Mouse (Mus musculus): ENCODE measurements at regions not wholly inside any gene's neighbourhood (a gene's known extent, or its start where the extent isn't known, plus 50 kb on each side); places are given as distances from the start of the nearest gene placed in this dataset.

DNA sequence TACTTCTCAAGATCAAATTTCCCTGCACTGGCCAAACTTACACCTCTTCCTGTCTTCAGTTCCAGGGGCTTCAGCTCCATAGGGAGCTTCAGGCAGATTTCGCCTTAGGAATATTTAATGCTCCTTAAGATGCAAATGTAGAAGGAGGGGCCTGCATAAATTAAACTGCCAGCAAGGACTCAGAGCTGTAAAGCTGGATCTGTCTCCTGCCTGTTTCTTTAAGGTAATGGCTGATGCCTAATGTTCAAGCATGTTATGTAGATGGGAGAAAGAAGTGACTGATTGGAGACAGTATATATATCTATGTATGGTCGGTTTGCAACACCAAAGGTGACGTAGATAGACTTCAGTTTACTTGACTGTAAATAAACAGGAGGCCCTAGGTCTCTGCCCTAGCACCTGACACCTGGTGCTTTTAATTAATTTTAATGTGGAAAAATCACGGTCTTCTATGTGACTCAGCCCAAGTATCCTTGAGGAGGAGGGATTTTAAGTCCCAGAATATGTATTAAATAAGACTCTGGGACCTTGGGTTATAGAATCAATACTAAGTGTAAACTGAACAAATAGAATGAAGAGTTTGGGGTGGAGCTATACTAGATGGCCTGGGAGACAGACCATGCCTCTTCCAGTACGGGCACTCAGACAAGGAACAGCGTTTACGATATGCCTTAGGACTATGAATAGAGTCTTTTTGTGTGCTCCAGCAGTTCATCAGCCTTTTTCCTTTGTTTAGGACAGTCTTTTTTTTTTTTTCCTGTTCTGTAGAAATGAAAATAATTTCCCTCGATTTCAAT lies 651.7 kb upstream of the Lmcd1 start:
- Histone ChIP-seq H3K9ac (ENCODE audit: insufficient read depth, low read depth, low read length, poor library complexity, severe bottlenecking) (no peak overlapping the region), H3K36me3 (ENCODE audit: control insufficient read depth, insufficient read depth, low read length, poor library complexity, severe bottlenecking) (no peaks in the 10 kb centered on the region), H3K27ac (ENCODE audit: insufficient read depth, low read depth, low read length, poor library complexity, severe bottlenecking) (no peak overlapping the region), H3K4me3 (ENCODE audit: insufficient read depth in 1 of 2, low read depth in 1 of 2, low read length in 2 of 2, poor library complexity in 1 of 2, severe bottlenecking in 1 of 2) (no peak overlapping the region), H3K4me1 (ENCODE audit: control insufficient read depth in 2 of 2, insufficient read depth in 2 of 2, low read length in 2 of 2, poor library complexity in 1 of 2) (no peaks in the 10 kb centered on the region; a peak in 1 of 4 replicates), H3K9me3 (ENCODE audit: control insufficient read depth, insufficient read depth, low read depth, low read length) (no peaks in the 10 kb centered on the region)
- DNase-seq (ENCODE audit: low read depth, low spot score), result no peak
- TF ChIP-seq MAFK (IDR thresholded peaks at IDR 0.05; ENCODE audit: insufficient read depth, low read depth, low read length), result no peak
- in situ Hi-C loops (cut with MboI; ENCODE audit: low sequenced_read_pairs in 2 of 2, unreplicated experiment in 2 of 2), result no loop called here

DNA sequence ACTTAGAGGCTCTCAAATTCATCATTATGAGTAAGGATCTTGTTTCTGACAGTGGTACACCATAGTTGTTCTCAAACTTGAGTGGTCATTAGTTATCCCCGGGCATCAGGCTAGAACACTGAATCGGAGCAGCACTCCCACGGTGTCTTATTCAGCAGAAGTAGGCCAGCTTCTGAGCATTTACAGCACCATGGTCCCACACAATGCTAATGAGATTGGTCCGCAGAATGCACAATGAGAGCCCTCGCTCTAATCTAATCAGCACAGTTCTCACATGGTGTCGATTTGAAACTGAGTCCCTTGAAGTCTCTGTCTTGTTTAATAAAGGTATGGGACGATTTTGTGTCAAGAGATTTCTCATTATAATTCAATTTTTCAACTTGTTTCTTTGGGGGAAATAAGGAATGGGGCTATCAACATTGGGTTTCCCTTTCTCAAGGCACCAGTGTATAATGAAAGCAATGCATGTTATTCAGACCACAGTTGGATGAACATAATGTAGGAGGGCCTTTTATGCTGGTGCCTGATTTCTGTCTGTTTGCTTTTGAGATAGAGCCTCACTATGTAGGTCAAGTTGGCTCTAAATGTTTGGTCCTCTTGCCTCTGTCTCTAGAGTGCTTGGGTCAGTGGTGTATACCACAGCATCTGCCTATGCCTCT lies 650.9 kb upstream of the Lmcd1 start:
- no peak for TF ChIP-seq HCFC1 (IDR thresholded peaks at IDR 0.05; ENCODE audit: borderline replicate concordance, insufficient read depth, low read length)
- TF ChIP-seq CHD2 (IDR thresholded peaks at IDR 0.05; ENCODE audit: low read depth, low read length), result no peak
- no peak for TF ChIP-seq ZC3H11A (IDR thresholded peaks at IDR 0.05; ENCODE audit: borderline replicate concordance, low read depth, low read length)

DNA sequence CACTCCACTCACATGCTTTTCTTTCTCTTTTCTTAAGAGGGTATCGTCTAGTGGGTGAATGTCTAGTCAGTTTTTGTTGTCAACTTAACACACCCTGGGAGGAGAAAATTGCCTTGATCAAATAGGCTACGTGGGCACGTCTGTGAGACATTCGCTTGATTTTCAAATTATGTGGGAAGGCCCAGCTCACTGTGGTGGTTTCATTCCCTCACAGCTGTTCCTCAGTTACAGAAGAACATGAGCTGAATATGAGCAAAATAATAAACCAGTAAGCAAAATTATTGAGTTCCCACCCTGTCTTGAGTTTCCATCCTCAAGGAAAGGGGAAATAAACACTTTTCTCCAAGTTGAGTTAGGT lies 650.4 kb upstream of the Lmcd1 start:
- in situ Hi-C loops (cut with MboI; ENCODE audit: low sequenced_read_pairs in 2 of 2, unreplicated experiment in 2 of 2), result no loop called here

More for the DNA sequence above, 650.9 kb upstream of the Lmcd1 start:
- H3K9ac ChIP-seq (ENCODE audit: insufficient read depth, low read depth, low read length, poor library complexity, severe bottlenecking), result no peak overlapping the region
- no peaks in the 10 kb centered on the region for H3K9me3 ChIP-seq (ENCODE audit: control insufficient read depth, insufficient read depth, low read depth, low read length)
- H3K4me1 ChIP-seq (ENCODE audit: control insufficient read depth in 2 of 2, insufficient read depth in 2 of 2, low read length in 2 of 2, poor library complexity in 1 of 2), result no peaks in the 10 kb centered on the region; a peak in 1 of 4 replicates
- H3K36me3 ChIP-seq (ENCODE audit: control insufficient read depth, insufficient read depth, low read length, poor library complexity, severe bottlenecking), result no peaks in the 10 kb centered on the region
- no peak overlapping the region for H3K27ac ChIP-seq (ENCODE audit: insufficient read depth, low read depth, low read length, poor library complexity, severe bottlenecking)
- DNase-seq (ENCODE audit: low read depth, low spot score), result no peak
- no peak overlapping the region for H3K4me3 ChIP-seq (ENCODE audit: insufficient read depth in 1 of 2, low read depth in 1 of 2, low read length in 2 of 2, poor library complexity in 1 of 2, severe bottlenecking in 1 of 2)
- in situ Hi-C loops (cut with MboI; ENCODE audit: low sequenced_read_pairs in 2 of 2, unreplicated experiment in 2 of 2), result no loop called here

GRCm38 (mm10) chr6:111625501-111625900 lies 648.1 kb upstream of the Lmcd1 start:
- H3K4me3 ChIP-seq (ENCODE audit: insufficient read depth in 1 of 2, low read depth in 1 of 2, low read length in 2 of 2, poor library complexity in 1 of 2, severe bottlenecking in 1 of 2), result no peak overlapping the region
- in situ Hi-C loops (cut with MboI; ENCODE audit: low sequenced_read_pairs in 2 of 2, unreplicated experiment in 2 of 2), result no loop called here
- no peaks in the 10 kb centered on the region; a peak in 1 of 4 replicates for H3K4me1 ChIP-seq (ENCODE audit: control insufficient read depth in 2 of 2, insufficient read depth in 2 of 2, low read length in 2 of 2, poor library complexity in 1 of 2)
- H3K27ac ChIP-seq (ENCODE audit: insufficient read depth, low read depth, low read length, poor library complexity, severe bottlenecking), result no peak overlapping the region
- no peaks in the 10 kb centered on the region for H3K36me3 ChIP-seq (ENCODE audit: control insufficient read depth, insufficient read depth, low read length, poor library complexity, severe bottlenecking)
- no peak overlapping the region for H3K9ac ChIP-seq (ENCODE audit: insufficient read depth, low read depth, low read length, poor library complexity, severe bottlenecking)
- no peak for TF ChIP-seq ZNF384 (IDR thresholded peaks at IDR 0.05; ENCODE audit: low read depth, low read length)
- no peak for TF ChIP-seq MAFK (IDR thresholded peaks at IDR 0.05; ENCODE audit: insufficient read depth, low read depth, low read length)
- no peak for TF ChIP-seq HCFC1 (IDR thresholded peaks at IDR 0.05; ENCODE audit: borderline replicate concordance, insufficient read depth, low read length)
- TF ChIP-seq CHD2 (IDR thresholded peaks at IDR 0.05; ENCODE audit: low read depth, low read length), result no peak
- no peak for TF ChIP-seq ZC3H11A (IDR thresholded peaks at IDR 0.05; ENCODE audit: borderline replicate concordance, low read depth, low read length)
- H3K9me3 ChIP-seq (ENCODE audit: control insufficient read depth, insufficient read depth, low read depth, low read length), result no peaks in the 10 kb centered on the region
- no peak for DNase-seq (ENCODE audit: low read depth, low spot score)

More for the DNA sequence above, 650.4 kb upstream of the Lmcd1 start:
- H3K27ac ChIP-seq (ENCODE audit: insufficient read depth, low read depth, low read length, poor library complexity, severe bottlenecking), result no peak overlapping the region
- H3K4me1 ChIP-seq (ENCODE audit: control insufficient read depth in 2 of 2, insufficient read depth in 2 of 2, low read length in 2 of 2, poor library complexity in 1 of 2), result no peaks in the 10 kb centered on the region; a peak in 1 of 4 replicates
- TF ChIP-seq ZNF384 (IDR thresholded peaks at IDR 0.05; ENCODE audit: low read depth, low read length), result no peak
- TF ChIP-seq MAFK (IDR thresholded peaks at IDR 0.05; ENCODE audit: insufficient read depth, low read depth, low read length), result no peak
- no peak for TF ChIP-seq ZC3H11A (IDR thresholded peaks at IDR 0.05; ENCODE audit: borderline replicate concordance, low read depth, low read length)
- no peak for TF ChIP-seq HCFC1 (IDR thresholded peaks at IDR 0.05; ENCODE audit: borderline replicate concordance, insufficient read depth, low read length)
- TF ChIP-seq CHD2 (IDR thresholded peaks at IDR 0.05; ENCODE audit: low read depth, low read length), result no peak
- H3K9me3 ChIP-seq (ENCODE audit: control insufficient read depth, insufficient read depth, low read depth, low read length), result no peaks in the 10 kb centered on the region
- no peak for DNase-seq (ENCODE audit: low read depth, low spot score)
- no peak overlapping the region for H3K4me3 ChIP-seq (ENCODE audit: insufficient read depth in 1 of 2, low read depth in 1 of 2, low read length in 2 of 2, poor library complexity in 1 of 2, severe bottlenecking in 1 of 2)
- H3K9ac ChIP-seq (ENCODE audit: insufficient read depth, low read depth, low read length, poor library complexity, severe bottlenecking), result no peak overlapping the region
- H3K36me3 ChIP-seq (ENCODE audit: control insufficient read depth, insufficient read depth, low read length, poor library complexity, severe bottlenecking), result no peaks in the 10 kb centered on the region

All from ES-E14 (cell line).